ENCODE assay signal across 16 mouse cellular contexts in the genomic region with DNA sequence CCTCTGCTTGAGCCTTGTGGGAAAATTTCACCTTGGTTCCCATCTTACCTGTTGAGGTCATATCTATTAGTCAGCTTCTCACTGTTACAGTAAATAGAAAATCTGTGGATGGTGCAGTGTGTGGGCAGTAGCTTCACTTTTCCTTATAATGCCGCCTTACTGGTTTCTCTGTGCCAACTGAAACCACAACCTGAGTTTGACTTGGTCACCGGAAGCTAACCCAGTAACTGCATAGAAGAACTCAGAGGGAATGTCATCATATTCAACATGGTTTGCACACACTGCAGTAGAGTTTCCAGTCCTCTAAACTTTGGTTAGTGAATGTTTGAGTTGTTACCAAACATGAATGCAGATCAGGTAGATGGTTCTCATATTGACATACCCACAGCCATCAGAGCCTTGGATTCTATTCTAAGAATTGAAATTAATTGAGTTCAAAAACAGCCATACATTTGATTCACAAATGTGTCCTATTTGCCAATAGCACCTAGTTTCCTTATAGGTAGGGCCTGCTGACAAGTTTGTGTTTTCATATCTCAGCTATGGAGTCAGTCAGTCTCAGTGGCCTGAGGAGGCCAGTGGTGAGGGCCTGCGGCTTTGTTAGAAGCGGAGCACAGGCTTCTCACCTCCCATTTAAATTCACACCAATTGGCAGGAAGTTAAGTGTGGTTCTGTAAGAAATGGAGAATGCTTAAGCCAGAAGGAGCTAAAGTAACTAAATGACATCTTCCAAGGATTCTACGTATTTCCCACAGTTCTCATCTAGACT.
"Had no signal": no experiment of that assay in that cellular context is flagged by ENCODE, and none has a peak within 500 bp of the region (broad histone marks: within the 10 kb centered on the region; RNA-seq: fewer than 3 reads in every experiment).

No protein-coding gene starts in this region.

- H3K4me3 ChIP-seq: kidney, embryonic 15.5 days; limb, embryonic 12.5 days; liver, embryonic 13.5 days; lung, embryonic 15.5 days had no signal

- H3K4me2 ChIP-seq: kidney, embryonic 15.5 days; limb, embryonic 12.5 days; liver, embryonic 13.5 days; lung, embryonic 15.5 days had no signal

- H3K36me3 ChIP-seq: kidney, embryonic 15.5 days; limb, embryonic 12.5 days; liver, embryonic 13.5 days; lung, embryonic 15.5 days had no signal

- DNase-seq: kidney, adult 2 months; kidney, postnatal 25 days; layer of hippocampus, adult 9-11 months; liver; liver, embryonic 13.5 days; liver, postnatal 0 days; lung, postnatal 14 days; midbrain, embryonic 14.5 days; right cerebral cortex, adult 18-20 months; right cerebral cortex, postnatal 25 days; thymus, postnatal 36 days had no signal

- H3K9me3 ChIP-seq: kidney, embryonic 15.5 days; limb, embryonic 12.5 days; liver, embryonic 13.5 days; lung, embryonic 15.5 days had no signal

- H3K27ac ChIP-seq: kidney, embryonic 15.5 days; limb, embryonic 12.5 days; liver, embryonic 13.5 days; lung, embryonic 15.5 days; macrophage had no signal

- H3K9ac ChIP-seq: kidney, embryonic 15.5 days; limb, embryonic 12.5 days; liver, embryonic 13.5 days; liver, postnatal 0 days; lung, embryonic 15.5 days had no signal

- H3K4me1 ChIP-seq: kidney, embryonic 15.5 days; liver, embryonic 13.5 days; lung, embryonic 15.5 days had no signal

- H3K27me3 ChIP-seq: kidney, embryonic 15.5 days; limb, embryonic 12.5 days; liver, embryonic 13.5 days; lung, embryonic 15.5 days had no signal

- ATAC-seq: intestine, embryonic 16.5 days; liver, postnatal 0 days had no signal
